Mouse (Mus musculus) lung, adult 2 months (tissue): ENCODE measurements around the gene Snapin.

Experiments used
- CTCF ChIP-seq: fragments of 200-500 bp; IDR thresholded peaks from 2 replicates; pipeline ENCODE4 v1.5.1; 2011; ENCODE audit warnings: mild to moderate bottlenecking, low read length, control low read depth; ENCODE audit not compliant: insufficient read depth
- POLR2A ChIP-seq: fragments of 200-500 bp; IDR thresholded peaks from 2 replicates; pipeline ENCODE4 v1.6.1; 2011; ENCODE audit warnings: low read depth, mild to moderate bottlenecking, control low read depth, low read length, borderline replicate concordance; ENCODE audit errors: extremely low read depth

DNA sequence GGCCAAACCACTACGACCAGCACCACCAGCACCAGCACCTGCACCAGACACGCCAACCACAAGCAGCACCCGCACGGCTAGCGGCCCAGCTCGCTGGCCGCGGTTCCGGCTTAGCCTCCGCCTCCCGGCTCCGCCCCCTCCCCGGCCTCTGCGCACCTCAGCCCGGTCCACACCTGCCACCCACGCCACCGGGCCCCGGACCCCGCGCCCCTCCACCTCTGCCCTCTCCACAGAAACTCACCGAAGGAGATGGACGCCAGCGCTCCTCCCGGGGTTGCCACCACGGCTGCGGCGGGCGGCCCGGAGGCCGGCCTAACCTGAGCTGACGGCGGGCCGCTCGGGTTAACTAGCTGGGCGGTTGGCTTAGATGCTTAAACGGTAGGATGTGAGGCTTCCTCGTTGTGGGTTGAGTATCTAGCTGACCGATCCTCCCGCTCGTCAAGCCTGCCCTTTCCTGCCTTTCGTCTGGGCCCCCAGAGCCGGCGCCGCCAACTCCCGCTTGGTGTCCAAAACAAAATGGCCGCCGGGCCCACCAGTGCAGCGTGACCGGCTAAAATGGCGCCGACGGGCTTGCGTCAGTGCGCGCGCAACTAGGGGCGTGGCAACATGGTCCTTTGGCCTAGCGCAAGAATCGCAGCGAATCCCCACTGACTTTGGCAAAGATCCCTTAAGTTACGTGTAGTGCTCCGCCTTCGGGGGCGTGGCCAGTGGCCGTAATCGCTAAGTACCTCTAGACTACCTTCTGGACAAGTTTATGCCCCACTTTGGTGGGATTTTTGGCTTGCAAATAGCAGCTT, 18.3 kb upstream of the Snapin start, which contains the start of gene Chtop:
- peak; percentile 61; the same call in 1 of the 2 replicates for TF ChIP-seq POLR2A
- TF ChIP-seq CTCF, result no peak
